Mouse (Mus musculus) bone marrow macrophage, adult 2 months (primary cell): ENCODE results near the gene Tspan4.

Experiments
- CTCF ChIP-seq: IDR thresholded peaks from 2 replicates; pipeline ENCODE4 v1.5.1; 2012; ENCODE audit warnings: low read depth, mild to moderate bottlenecking, low read length, moderate library complexity
- POLR2A ChIP-seq: IDR thresholded peaks from 2 replicates; pipeline ENCODE4 v1.6.1; 2012; ENCODE audit warnings: mild to moderate bottlenecking, low read depth, low read length, borderline replicate concordance

GRCm38 (mm10) chr7:141517638-141518037 lies 42.6 kb downstream of the Tspan4 start:
- TF ChIP-seq POLR2A: no peak
- TF ChIP-seq CTCF: no peak
